Mouse (Mus musculus) embryo, embryonic 11 days (tissue): Measurements from ENCODE around the gene Nlrp4f.
A peak's percentile ranks its signal among the peaks of the same experiment; 100 is the strongest.

ENCODE experiments used
- DNase-seq: peaks from one replicate; pipeline ENCODE4 v3.0.0-alpha.2; 2015

The Nlrp4f gene

DNA sequence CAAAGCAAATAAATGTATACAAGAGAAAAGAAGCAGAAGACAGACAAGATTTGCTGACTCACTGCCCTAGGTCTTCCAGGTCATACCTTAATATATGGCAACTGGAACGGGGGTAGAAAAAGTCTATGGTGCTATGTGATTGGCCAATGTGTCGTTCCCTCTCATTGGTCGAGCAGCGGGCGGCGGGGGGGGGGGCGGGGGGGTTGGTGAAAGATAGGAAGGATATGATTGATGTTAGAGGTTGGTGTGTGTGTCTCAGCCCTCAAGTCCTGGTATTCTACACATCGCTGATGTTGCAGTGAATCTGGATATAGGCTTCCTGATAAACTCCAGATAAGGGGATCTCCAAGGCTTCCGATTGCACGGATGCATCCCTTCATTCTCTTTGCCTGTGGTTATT, at the start of gene Nlrp4f:
Gene Nlrp4f (minus strand): TSS at position 101 of the 400 bp plus-strand sequence.
- no peak for DNase-seq

DNA sequence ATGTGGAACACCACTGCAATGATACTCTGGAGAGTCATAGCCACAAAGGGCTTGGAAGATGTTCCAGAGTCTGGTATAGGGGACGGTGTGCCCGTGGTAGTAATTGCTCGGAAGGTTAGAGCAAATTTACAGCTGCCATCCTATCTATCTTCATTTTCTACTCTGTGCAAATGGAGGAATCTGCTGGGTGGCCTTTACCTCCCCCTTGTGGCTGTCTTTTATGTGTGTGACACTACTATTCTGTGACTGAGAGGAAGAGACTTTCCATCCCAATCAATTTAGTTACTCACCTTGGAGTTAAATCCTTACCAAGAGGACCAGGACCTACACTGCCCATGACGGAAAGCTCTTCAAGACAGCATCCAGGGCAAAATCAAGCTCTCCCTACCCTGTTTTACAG, 37.5 kb upstream of the Nlrp4f start:
- no peak for DNase-seq

DNA sequence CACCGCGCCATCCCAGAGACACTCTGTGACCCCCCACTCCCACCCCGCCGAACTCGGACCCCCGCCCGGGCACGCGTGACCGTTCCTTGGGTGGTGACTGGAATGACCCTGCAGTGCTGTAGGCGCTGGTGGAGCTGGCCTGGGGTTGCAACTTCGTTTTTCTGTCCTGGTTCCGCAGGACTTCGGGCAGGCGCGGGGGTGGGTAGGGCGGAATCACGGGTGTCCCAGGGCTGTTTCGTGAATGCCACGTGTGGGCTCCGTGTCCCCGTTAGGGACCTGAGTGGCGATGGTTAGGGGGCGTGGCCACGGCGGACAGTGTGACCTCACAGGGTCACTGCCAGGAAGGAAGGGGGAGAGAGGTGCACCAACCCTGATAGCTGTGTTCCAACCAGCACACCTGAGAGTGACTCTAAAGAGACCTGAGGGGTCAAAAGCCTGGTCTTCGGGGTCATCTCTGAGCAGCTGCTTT, 36.6 kb upstream of the Nlrp4f start:
- DNase-seq = no peak

GRCm38 (mm10) chr13:65241627-65242318, 36.0 kb upstream of the Nlrp4f start:
- peak; percentile 21 for DNase-seq

- DNase-seq = peak; percentile 92
Observed at GRCm38 (mm10) chr13:65241099-65241626, 35.4 kb upstream of the Nlrp4f start.

GRCm38 (mm10) chr13:65240509-65241098, 34.8 kb upstream of the Nlrp4f start:
- DNase-seq = peak; percentile 96

GRCm38 (mm10) chr13:65237211-65237610, 31.4 kb upstream of the Nlrp4f start:
- no peak for DNase-seq

DNA sequence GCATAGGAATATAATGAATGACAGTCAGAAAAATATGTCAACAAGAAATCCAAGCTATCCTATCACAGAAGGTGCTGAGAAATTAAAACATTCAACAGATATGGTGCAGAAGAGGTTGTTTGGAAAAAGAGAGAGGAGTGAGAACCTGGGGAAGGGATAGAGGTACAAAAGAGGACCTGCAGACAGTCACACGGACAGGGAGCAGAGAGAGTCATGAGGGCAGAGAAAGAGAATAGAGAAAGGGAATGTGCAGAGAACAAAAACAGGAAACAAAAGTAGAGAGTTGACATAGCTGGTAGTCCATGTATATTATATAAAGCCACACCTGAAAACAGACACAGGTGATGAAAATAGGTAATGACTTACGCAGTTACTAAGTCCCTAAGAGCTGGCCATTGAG, 20.9 kb upstream of the Nlrp4f start:
- DNase-seq = no peak

- DNase-seq = no peak
Observed at GRCm38 (mm10) chr13:65225945-65226344, 20.2 kb upstream of the Nlrp4f start.

- no peak for DNase-seq
Observed at GRCm38 (mm10) chr13:65200667-65201066, 5.1 kb downstream of the Nlrp4f start.

GRCm38 (mm10) chr13:65176472-65177091, 29.2 kb downstream of the Nlrp4f start:
- DNase-seq = no peak

GRCm38 (mm10) chr13:65175734-65176471, 29.9 kb downstream of the Nlrp4f start:
- DNase-seq = peak; percentile 66

DNA sequence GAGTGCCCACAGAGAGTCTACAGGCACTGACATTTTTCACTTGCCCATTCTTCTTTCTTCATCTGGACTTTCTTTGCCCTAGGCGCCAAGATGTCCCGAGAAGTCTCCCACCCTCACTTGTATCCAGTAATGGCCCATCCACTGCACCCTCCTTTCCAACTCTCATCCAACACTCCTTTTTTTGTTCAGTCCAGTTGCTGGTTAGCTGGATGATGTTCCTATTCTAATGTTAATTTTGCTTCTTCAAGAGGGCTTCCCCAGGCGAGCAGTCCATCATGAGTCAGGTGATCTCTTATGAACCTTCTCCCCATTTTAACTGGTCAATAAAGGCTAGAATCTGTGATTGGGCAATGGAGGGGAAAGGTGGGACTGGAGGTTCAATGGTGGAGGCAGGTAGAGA, 31.7 kb downstream of the Nlrp4f start:
- DNase-seq = no peak

DNA sequence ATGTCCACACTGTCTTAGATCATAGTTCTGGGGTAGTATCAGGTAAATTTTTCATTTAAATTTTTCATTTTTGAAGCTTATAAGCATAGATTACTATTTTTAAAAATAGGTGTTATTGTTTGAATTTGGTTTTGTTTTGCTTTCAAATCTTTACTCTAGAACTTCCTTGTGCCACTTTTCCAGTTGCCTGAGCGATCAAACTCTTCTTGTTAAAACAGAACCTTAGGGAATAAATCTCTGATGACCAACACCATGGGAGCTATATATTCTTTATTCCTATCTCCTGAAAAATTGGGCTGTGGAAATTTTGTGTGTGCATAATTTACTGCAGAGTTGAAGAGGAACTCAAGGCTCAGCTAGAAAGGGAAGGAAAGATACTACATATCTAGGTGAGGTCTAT, 55.8 kb downstream of the Nlrp4f start, which contains the start of gene Olfr466:
Gene Olfr466 (plus strand): TSS at position 301 of the 400 bp plus-strand sequence.
- DNase-seq = no peak

GRCm38 (mm10) chr13:65137789-65138188, 68.0 kb downstream of the Nlrp4f start, which contains the start of gene Olfr465-ps1:
Gene Olfr465-ps1, plus strand, starts transcription at chr13:65138089.
- DNase-seq = no peak
